Mouse (Mus musculus) CH12F3 (cell line): ENCODE results near the gene Gm20850.
"Not testable (repeated sequence)": the region's sequence is repeated elsewhere in the genome, so short reads cannot be mapped to it uniquely, and the experiment has no call there.

Experiments
- in situ Hi-C: fragments of 300-500 bp; cut with MboI; formaldehyde crosslinking; loops from 2 replicates; pipeline ENCODE4 v1.14.3; 2020; ENCODE audit warnings: low sequenced_read_pairs

Gm20850 gene

DNA sequence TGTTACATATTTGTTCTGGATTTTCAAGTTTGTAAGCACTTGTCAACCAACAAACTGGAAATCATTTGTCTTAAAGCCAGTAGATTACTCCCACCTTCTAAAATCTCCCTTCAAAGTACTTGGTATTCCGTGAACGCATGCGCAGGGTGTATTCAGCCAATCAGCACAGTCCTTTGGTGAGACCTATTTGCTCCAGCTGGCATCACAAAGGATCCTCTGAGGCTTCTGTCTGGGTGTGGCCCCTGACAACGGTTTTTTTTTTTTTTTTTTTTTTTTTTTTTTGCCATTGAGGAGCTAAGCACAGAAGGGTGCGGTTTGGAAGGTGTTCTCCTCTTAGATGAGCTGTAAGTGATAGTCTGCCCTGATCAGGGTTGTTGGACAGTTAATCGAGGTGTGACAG is at the start of gene Gm20850:
Gene Gm20850 (plus strand): TSS at position 301 of the 400 bp plus-strand sequence.
- in situ Hi-C loops = not testable (repeated sequence)
